Mouse (Mus musculus): Measurements from ENCODE around the gene Limd1. TPM values are rescaled to one million over a fixed set of nuclear protein-coding genes. Genes with fewer than 3 reads are reported as not detected.

The Limd1 gene
- total RNA-seq, 1 experiment from 2014 or later = 33.2 TPM

Other genes starting within 250 kb of the Limd1 start
- gene Tmem158, start 217.9 kb upstream of the Limd1 start, total RNA-seq (2021) = 12.9 and 16.1 TPM in 2 replicates
- 79.5 and 81.4 TPM in 2 replicates for gene Lars2, start 111.8 kb upstream of the Limd1 start, total RNA-seq (2021)
- 112 and 125 TPM in 2 replicates for gene Sacm1l, start 51.1 kb downstream of the Limd1 start, total RNA-seq (2021)
- gene Slc6a20b, start 153.9 kb downstream of the Limd1 start, total RNA-seq (2021) = not detected in 2 replicates
- gene Ccr9, start 199.7 kb downstream of the Limd1 start, total RNA-seq (2021) = 0.85 and 1.1 TPM in 2 replicates
- 0.15 and 0.41 TPM in 2 replicates for gene Slc6a20a, start 200.2 kb downstream of the Limd1 start, total RNA-seq (2021)
- gene Lztfl1, start 239.0 kb downstream of the Limd1 start, total RNA-seq (2021) = 43.7 and 46.3 TPM in 2 replicates

All from adrenal gland, postnatal 14 days (tissue).